Mouse (Mus musculus) G1E (cell line): ENCODE results near the gene Mrpl48.

Experiments used
- CTCF ChIP-seq: IDR thresholded peaks from 2 replicates; pipeline ENCODE4 v1.5.1; 2012; ENCODE audit warnings: low read depth, low read length, inconsistent platforms, mixed read lengths
- TAL1 ChIP-seq: conservative IDR thresholded peaks from 2 replicates; pipeline ENCODE4 v1.6.1; 2012; ENCODE audit warnings: low read depth, low read length, inconsistent platforms, mixed read lengths

DNA sequence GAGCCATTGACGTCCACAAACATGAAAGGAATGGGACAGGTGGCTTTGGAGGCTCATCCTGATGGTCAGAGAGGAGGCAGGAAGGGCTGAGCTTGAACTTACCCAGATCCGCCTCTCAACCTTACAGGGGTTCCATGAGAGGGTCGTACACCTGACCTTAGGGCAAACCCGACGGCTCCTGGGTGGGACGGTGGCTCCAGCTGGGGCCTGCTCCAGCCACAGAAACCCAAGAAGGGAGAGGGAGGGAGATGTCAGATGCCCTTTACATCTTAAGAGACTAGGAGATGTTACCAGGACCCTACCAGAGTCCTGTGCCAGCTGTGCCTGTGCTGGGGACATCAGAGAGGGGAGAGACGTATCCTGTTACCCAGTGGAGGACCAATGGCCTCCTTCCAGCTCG is 41.7 kb upstream of the Mrpl48 start:
- TF ChIP-seq CTCF, result no peak
- TF ChIP-seq TAL1, result no peak
